ENCODE assay signal across 11 mouse cellular contexts in the genomic region with DNA sequence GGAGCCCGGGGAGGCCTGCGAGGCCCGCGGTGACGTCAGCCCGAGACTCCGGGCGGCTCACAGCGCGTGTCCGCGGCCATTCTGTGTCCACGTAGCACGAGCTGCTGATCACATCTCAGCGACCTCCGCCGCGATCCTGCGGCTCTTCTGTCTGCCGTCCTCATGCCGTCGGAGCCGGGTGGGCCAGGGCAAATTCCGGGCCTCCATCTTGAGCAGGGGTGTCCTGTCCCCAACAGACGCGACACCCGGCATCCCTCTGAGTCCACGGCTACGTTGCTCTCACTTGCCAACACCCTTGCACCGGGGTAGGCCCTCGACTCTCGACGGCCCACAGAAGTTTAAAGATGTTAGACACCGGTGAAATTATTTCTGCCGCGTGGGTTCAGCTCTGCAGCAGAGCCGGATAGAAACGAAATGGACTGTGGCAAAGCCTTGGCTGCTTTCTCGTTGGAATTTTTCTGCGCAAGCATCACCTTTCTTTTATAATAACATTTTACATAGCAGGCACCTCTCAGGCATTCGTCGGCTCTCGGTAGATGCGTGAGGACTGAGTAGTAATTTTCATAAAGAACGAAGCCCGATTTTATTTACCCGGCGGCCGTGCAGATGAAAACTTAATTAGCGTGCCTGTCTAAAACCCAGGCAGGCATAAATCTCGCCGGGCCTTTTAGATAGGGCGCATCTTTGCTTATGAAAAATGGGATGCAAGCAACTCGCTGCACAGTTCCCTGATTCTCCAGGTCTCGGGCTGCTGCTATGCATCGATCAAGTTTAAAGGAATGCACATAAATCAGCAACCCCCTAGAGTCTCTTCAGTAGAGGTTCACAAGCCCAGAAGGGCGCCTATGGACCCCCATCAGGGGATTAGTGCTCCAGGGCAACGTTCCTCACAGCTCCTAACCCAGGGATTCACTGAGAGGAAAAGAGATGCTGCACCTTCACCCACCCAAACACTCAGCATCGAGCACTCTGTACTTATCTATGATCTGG. TPM values are rescaled to one million over a fixed set of nuclear protein-coding genes. Genes with fewer than 3 reads are reported as not detected.
DNase-seq lines count a peak whose midpoint lies in the region; ATAC-seq and TF ChIP-seq lines count a peak whose summit lies in the region.
"Had no signal": no experiment of that assay in that cellular context is flagged by ENCODE, and none has a peak within 500 bp of the region (broad histone marks: within the 10 kb centered on the region; RNA-seq: fewer than 3 reads in every experiment).

No protein-coding gene starts in this region.

- H3K4me3 ChIP-seq in heart, embryonic 13.5 days: peak overlapping the region; percentile 28
- peak overlapping the region; percentile 10; the same call in 1 of the 2 replicates for H3K4me3 ChIP-seq in embryonic fibroblast, embryonic 13.5 days (ENCODE audit: insufficient read depth, low read length)
- peak overlapping the region; percentile 10; the same call in 1 of the 2 replicates for H3K4me3 ChIP-seq in liver, embryonic 13.5 days (replicated peaks)

- TF ChIP-seq POLR2A in embryonic fibroblast, embryonic 13.5 days (IDR thresholded peaks at IDR 0.05; ENCODE audit: low read depth, low read length): no peak

- peaks cover 6% of the 10 kb centered on the region for H3K4me1 ChIP-seq in heart, embryonic 13.5 days
- no peaks in the 10 kb centered on the region for H3K4me1 ChIP-seq in embryonic fibroblast, embryonic 13.5 days (ENCODE audit: control insufficient read depth, insufficient read depth, low read length)
- no peaks in the 10 kb centered on the region for H3K4me1 ChIP-seq in liver, embryonic 13.5 days (replicated peaks)

- no peaks in the 10 kb centered on the region for H3K36me3 ChIP-seq in heart, embryonic 13.5 days
- H3K36me3 ChIP-seq in liver, embryonic 13.5 days: no peaks in the 10 kb centered on the region

- no peak overlapping the region for H3K27ac ChIP-seq in heart, embryonic 13.5 days (replicated peaks)
- H3K27ac ChIP-seq in embryonic fibroblast, embryonic 13.5 days (ENCODE audit: insufficient read depth, low read length): no peak overlapping the region
- no peak overlapping the region for H3K27ac ChIP-seq in liver, embryonic 13.5 days

- TF ChIP-seq CTCF in embryonic fibroblast, embryonic 13.5 days (IDR thresholded peaks at IDR 0.05; ENCODE audit: borderline replicate concordance, insufficient read depth, low read length): no peak

- peaks cover 95% of the 10 kb centered on the region for H3K27me3 ChIP-seq in heart, embryonic 13.5 days (replicated peaks)
- H3K27me3 ChIP-seq in liver, embryonic 13.5 days: peaks cover 98% of the 10 kb centered on the region

- DNase-seq in heart, postnatal 25 days (ENCODE audit: low spot score): no peak
- DNase-seq in CD4-positive, CD25-positive, alpha-beta regulatory T cell, adult 2 months (ENCODE audit: low read depth, low spot score): peak; percentile 45
- DNase-seq in liver, embryonic 13.5 days: no peak
- DNase-seq in ovary, postnatal 14 days (ENCODE audit: low spot score): no peak
- no peak for DNase-seq in lung, postnatal 10 days
- DNase-seq: cerebellum, adult 2 months had no signal

- no peaks in the 10 kb centered on the region for H3K9me3 ChIP-seq in heart, embryonic 13.5 days
- no peaks in the 10 kb centered on the region for H3K9me3 ChIP-seq in liver, embryonic 13.5 days (replicated peaks)

- H3K4me2 ChIP-seq in heart, embryonic 13.5 days: 0 out of 2 replicates have a peak overlapping the region, but pooled peaks have one; percentile 13
- H3K4me2 ChIP-seq in liver, embryonic 13.5 days: no peak overlapping the region

- intact Hi-C loops in heart, postnatal 25 days (cut with DNase I): no loop called here

- 1% methylated on average over 59 of the region's 59 CpGs for WGBS in heart, embryonic 13.5 days
- 2% methylated on average over 59 of the region's 59 CpGs for WGBS in liver, embryonic 13.5 days (ENCODE audit: insufficient replicate concordance)

- no peak overlapping the region for H3K9ac ChIP-seq in heart, embryonic 13.5 days
- no peak overlapping the region for H3K9ac ChIP-seq in liver, embryonic 13.5 days

- no peak for ATAC-seq in heart, embryonic 13.5 days (ENCODE audit: extremely low read depth, insufficient number of reproducible peaks, low FRiP score, low TSS enrichment)
- no peak for ATAC-seq in liver, embryonic 13.5 days (ENCODE audit: low read depth)
- no peak for ATAC-seq in inflammation-experienced regulatory T-cells, adult 6 months

RNA-seq across cellular contexts. Expression of a gene that starts 6.9 kb away (rescaled TPM):
- polyA plus RNA-seq in heart, embryonic 13.5 days (2015; fragmentation: Nextera tagmentation; extraction: Ambion mirVana): not detected in 2 replicates
- not detected for total RNA-seq in heart, postnatal 25 days (2021)
- polyA plus RNA-seq in embryonic fibroblast, embryonic 13.5 days (2011; ENCODE audit: insufficient read length, low read depth, missing spikeins): 3.3 and 5.0 TPM in 2 replicates
- not detected in 2 replicates for polyA plus RNA-seq in liver, embryonic 13.5 days (2015; fragmentation: Nextera tagmentation; extraction: Ambion mirVana)
- not detected for polyA plus RNA-seq in inflammation-experienced regulatory T-cells, adult 6 months (2017; shearing (Covaris generic))
- total RNA-seq: MEL had no signal
- polyA plus RNA-seq: cerebellum, adult 2 months; liver, embryonic 16.5 days had no signal

RNA-seq across cellular contexts. Expression of a gene that starts 8.2 kb away (rescaled TPM):
- polyA plus RNA-seq in heart, embryonic 13.5 days (2015; fragmentation: Nextera tagmentation; extraction: Ambion mirVana): not detected in 2 replicates
- total RNA-seq in heart, postnatal 25 days (2021): not detected
- polyA plus RNA-seq in embryonic fibroblast, embryonic 13.5 days (2011; ENCODE audit: insufficient read length, low read depth, missing spikeins): 5.1 and 9.2 TPM in 2 replicates
- polyA plus RNA-seq in liver, embryonic 13.5 days (2015; fragmentation: Nextera tagmentation; extraction: Ambion mirVana): not detected in 2 replicates
- not detected for polyA plus RNA-seq in inflammation-experienced regulatory T-cells, adult 6 months (2017; shearing (Covaris generic))
- total RNA-seq: MEL had no signal
- polyA plus RNA-seq: cerebellum, adult 2 months; liver, embryonic 16.5 days had no signal

RNA-seq across cellular contexts. Expression of a gene that starts 13.2 kb away (rescaled TPM):
- polyA plus RNA-seq in heart, embryonic 13.5 days (2015; fragmentation: Nextera tagmentation; extraction: Ambion mirVana): 0.09 TPM in 1 of 2 replicates, not detected in the other
- total RNA-seq in heart, postnatal 25 days (2021): not detected
- 12.1 and 18.2 TPM in 2 replicates for polyA plus RNA-seq in embryonic fibroblast, embryonic 13.5 days (2011; ENCODE audit: insufficient read length, low read depth, missing spikeins)
- 0.14 and 0.15 TPM in 2 replicates for polyA plus RNA-seq in liver, embryonic 13.5 days (2015; fragmentation: Nextera tagmentation; extraction: Ambion mirVana)
- not detected for polyA plus RNA-seq in inflammation-experienced regulatory T-cells, adult 6 months (2017; shearing (Covaris generic))
- total RNA-seq: MEL had no signal
- polyA plus RNA-seq: cerebellum, adult 2 months had no signal

RNA-seq across cellular contexts. Expression of a gene that starts 22.9 kb away (rescaled TPM):
- 0.10 and 0.17 TPM in 2 replicates for polyA plus RNA-seq in heart, embryonic 13.5 days (2015; fragmentation: Nextera tagmentation; extraction: Ambion mirVana)
- not detected for total RNA-seq in heart, postnatal 25 days (2021)
- 9.9 and 13.6 TPM in 2 replicates for polyA plus RNA-seq in embryonic fibroblast, embryonic 13.5 days (2011; ENCODE audit: insufficient read length, low read depth, missing spikeins)
- polyA plus RNA-seq in liver, embryonic 13.5 days (2015; fragmentation: Nextera tagmentation; extraction: Ambion mirVana): 0.44 and 0.89 TPM in 2 replicates
- polyA plus RNA-seq in inflammation-experienced regulatory T-cells, adult 6 months (2017; shearing (Covaris generic)): under 1 TPM in 2 of 3 experiments, not detected in 1; 0.13 to 0.32 TPM
- total RNA-seq: MEL had no signal
- polyA plus RNA-seq: cerebellum, adult 2 months had no signal

RNA-seq across cellular contexts. Expression of a gene that starts 32.2 kb away (rescaled TPM):
- polyA plus RNA-seq in heart, embryonic 13.5 days (2015; fragmentation: Nextera tagmentation; extraction: Ambion mirVana): 0.46 and 0.59 TPM in 2 replicates
- under 1 TPM; 0.31 to 0.44 TPM for total RNA-seq in heart, postnatal 25 days (2021)
- 15.8 and 21.6 TPM in 2 replicates for polyA plus RNA-seq in embryonic fibroblast, embryonic 13.5 days (2011; ENCODE audit: insufficient read length, low read depth, missing spikeins)
- 0.52 and 0.59 TPM in 2 replicates for polyA plus RNA-seq in liver, embryonic 13.5 days (2015; fragmentation: Nextera tagmentation; extraction: Ambion mirVana)
- not detected for polyA plus RNA-seq in inflammation-experienced regulatory T-cells, adult 6 months (2017; shearing (Covaris generic))
- total RNA-seq: MEL had no signal

Comparison
In these comparisons a context has a peak if more than half of its experiments do, and no peak if none do; other contexts are left out.
1. RNA of a gene that starts 13.2 kb away (polyA plus RNA-seq): 12.1 to 18.2 TPM in embryonic fibroblast, embryonic 13.5 days; 0.14 to 0.15 TPM in liver, embryonic 13.5 days, 0.09 TPM in heart, embryonic 13.5 days and not detected in inflammation-experienced regulatory T-cells, adult 6 months; every median in the first group is over 10 times any median in the second.
2. Peak in every context shown above with its lines, with median percentiles within 50 percentile points of each other: H3K4me3 ChIP-seq.